In genomic region chr10:56712611-56713105, GRCm38 (mm10) we compare ENCODE assay signal across 14 mouse cellular contexts.
DNase-seq lines count a peak whose midpoint lies in the region; ATAC-seq and TF ChIP-seq lines count a peak whose summit lies in the region.
"Had no signal": no experiment of that assay in that cellular context is flagged by ENCODE, and none has a peak within 500 bp of the region (broad histone marks: within the 10 kb centered on the region; RNA-seq: fewer than 3 reads in every experiment).

No protein-coding gene starts in this region.

- H3K4me3 ChIP-seq in hindbrain, embryonic 11.5 days (ENCODE audit: low read depth, low read length): no peak overlapping the region
- no peak overlapping the region for H3K4me3 ChIP-seq in hindbrain, embryonic 10.5 days
- H3K4me3 ChIP-seq in hindbrain, postnatal 0 days (ENCODE audit: low read length): no peak overlapping the region
- H3K4me3 ChIP-seq: heart, embryonic 12.5 days; lung, embryonic 15.5 days; megakaryocyte, embryonic 14.5 days had no signal

- no peak for DNase-seq in hindbrain, embryonic 11.5 days (ENCODE audit: low spot score)
- DNase-seq in hindbrain, embryonic 10.5 days (ENCODE audit: low spot score): no peak
- DNase-seq in urinary bladder, postnatal 14 days (ENCODE audit: low spot score): peak; percentile 4
- DNase-seq in urinary bladder, adult 18-20 months (ENCODE audit: low spot score in 2 of 2): no peak
- DNase-seq in hindbrain, postnatal 0 days (ENCODE audit: low spot score): peak; percentile 24
- DNase-seq in left cerebral cortex, adult 11 months (ENCODE audit: low spot score): no peak
- DNase-seq in heart, postnatal 10 days: no peak
- DNase-seq: adrenal gland, adult 8-10 months; gastrocnemius, postnatal 36 days; right cerebral cortex, postnatal 25 days; thymus, postnatal 4 days had no signal

- H3K9ac ChIP-seq in hindbrain, embryonic 11.5 days (ENCODE audit: low read depth, low read length): no peak overlapping the region
- H3K9ac ChIP-seq in hindbrain, postnatal 0 days (replicated peaks; ENCODE audit: low read length): no peak overlapping the region
- H3K9ac ChIP-seq: heart, embryonic 12.5 days; lung, embryonic 15.5 days had no signal

- no peaks in the 10 kb centered on the region for H3K36me3 ChIP-seq in hindbrain, embryonic 11.5 days (ENCODE audit: control insufficient read depth, insufficient read depth, low read length)
- H3K36me3 ChIP-seq in hindbrain, embryonic 10.5 days: no peaks in the 10 kb centered on the region
- H3K36me3 ChIP-seq in hindbrain, postnatal 0 days (ENCODE audit: insufficient read depth, low read length): no peaks in the 10 kb centered on the region
- H3K36me3 ChIP-seq: heart, embryonic 12.5 days; lung, embryonic 15.5 days had no signal

- no peaks in the 10 kb centered on the region for H3K4me1 ChIP-seq in hindbrain, embryonic 11.5 days (replicated peaks; ENCODE audit: control insufficient read depth, insufficient read depth, low read length)
- peaks cover 7% of the 10 kb centered on the region for H3K4me1 ChIP-seq in hindbrain, embryonic 10.5 days (replicated peaks)
- no peaks in the 10 kb centered on the region for H3K4me1 ChIP-seq in hindbrain, postnatal 0 days (ENCODE audit: insufficient read depth, low read length)
- H3K4me1 ChIP-seq: lung, embryonic 15.5 days; megakaryocyte, embryonic 14.5 days had no signal

- H3K27me3 ChIP-seq in hindbrain, embryonic 11.5 days (ENCODE audit: control insufficient read depth, insufficient read depth, low read length): no peaks in the 10 kb centered on the region
- H3K27me3 ChIP-seq in hindbrain, embryonic 10.5 days (ENCODE audit: insufficient read depth, poor library complexity, severe bottlenecking): no peaks in the 10 kb centered on the region
- H3K27me3 ChIP-seq in hindbrain, postnatal 0 days (ENCODE audit: insufficient read depth, low read length): no peaks in the 10 kb centered on the region
- H3K27me3 ChIP-seq: heart, embryonic 12.5 days; lung, embryonic 15.5 days; megakaryocyte, embryonic 14.5 days had no signal

- no peak overlapping the region for H3K27ac ChIP-seq in hindbrain, embryonic 11.5 days (ENCODE audit: low read depth, low read length)
- no peak overlapping the region for H3K27ac ChIP-seq in hindbrain, embryonic 10.5 days
- H3K27ac ChIP-seq in hindbrain, postnatal 0 days: no peak overlapping the region
- H3K27ac ChIP-seq: lung, embryonic 15.5 days had no signal

- ATAC-seq in hindbrain, embryonic 11.5 days (ENCODE audit: low FRiP score): peak; percentile 40
- peak; percentile 12; the same call in 1 of the 2 replicates for ATAC-seq in hindbrain, postnatal 0 days

- intact Hi-C loops in heart, postnatal 10 days (cut with DNase I): no loop called here

- no peaks in the 10 kb centered on the region for H3K9me3 ChIP-seq in hindbrain, embryonic 11.5 days (ENCODE audit: control insufficient read depth, low read length)
- no peaks in the 10 kb centered on the region for H3K9me3 ChIP-seq in hindbrain, embryonic 10.5 days
- H3K9me3 ChIP-seq in hindbrain, postnatal 0 days (ENCODE audit: low read length): no peaks in the 10 kb centered on the region
- H3K9me3 ChIP-seq: heart, embryonic 12.5 days; lung, embryonic 15.5 days; megakaryocyte, embryonic 14.5 days had no signal

- TF ChIP-seq CTCF in hindbrain, postnatal 0 days (IDR thresholded peaks at IDR 0.05; ENCODE audit: low read depth): no peak

- H3K4me2 ChIP-seq in hindbrain, embryonic 11.5 days (replicated peaks; ENCODE audit: low read depth, low read length): no peak overlapping the region
- 0 out of 2 replicates have a peak overlapping the region, but pooled peaks have one; percentile 2 for H3K4me2 ChIP-seq in hindbrain, postnatal 0 days (ENCODE audit: low read depth, low read length)
- H3K4me2 ChIP-seq: heart, embryonic 12.5 days; lung, embryonic 15.5 days had no signal

- 49% methylated on average over 7 of the region's 7 CpGs for WGBS in hindbrain, embryonic 11.5 days
- 47% methylated on average over 7 of the region's 7 CpGs for WGBS in hindbrain, embryonic 10.5 days
- WGBS in hindbrain, postnatal 0 days: 32% methylated on average over 7 of the region's 7 CpGs

Comparison
In these comparisons a context has a peak if more than half of its experiments do, and no peak if none do; other contexts are left out.
1. DNase-seq: peak in urinary bladder, postnatal 14 days (single experiment) and hindbrain, postnatal 0 days (single experiment); none in hindbrain, embryonic 11.5 days (single experiment), hindbrain, embryonic 10.5 days (single experiment), urinary bladder, adult 18-20 months (0 of 2), left cerebral cortex, adult 11 months (single experiment) and heart, postnatal 10 days (0 of 2).